Mouse (Mus musculus) olfactory bulb, adult 2 months (tissue): ENCODE measurements at regions not wholly inside any gene's neighbourhood (a gene's known extent, or its start where the extent isn't known, plus 50 kb on each side); places are given as distances from the start of the nearest gene placed in this dataset.

Experiments
- CTCF ChIP-seq: fragments of 200-500 bp; IDR thresholded peaks from 2 replicates; pipeline ENCODE4 v1.5.1; 2012; ENCODE audit warnings: low read depth, mild to moderate bottlenecking, low read length, moderate library complexity; ENCODE audit not compliant: insufficient read depth
- POLR2A ChIP-seq: fragments of 200-500 bp; IDR thresholded peaks from 2 replicates; pipeline ENCODE4 v1.6.1; 2012; ENCODE audit warnings: mild to moderate bottlenecking, low read depth, low read length, moderate library complexity; ENCODE audit not compliant: insufficient read depth

GRCm38 (mm10) chr12:36918294-36918876 is 190.0 kb upstream of the Meox2 start:
- TF ChIP-seq CTCF (no peak), POLR2A (no peak)
